Mouse (Mus musculus): ENCODE measurements around the gene Yrdc. TPM values are rescaled to one million over a fixed set of nuclear protein-coding genes. Genes with fewer than 3 reads are reported as not detected.

Yrdc gene
- total RNA-seq, 4 experiments from 2014 or later: 30.5 to 41.1 (median 38.8) TPM

DNA sequence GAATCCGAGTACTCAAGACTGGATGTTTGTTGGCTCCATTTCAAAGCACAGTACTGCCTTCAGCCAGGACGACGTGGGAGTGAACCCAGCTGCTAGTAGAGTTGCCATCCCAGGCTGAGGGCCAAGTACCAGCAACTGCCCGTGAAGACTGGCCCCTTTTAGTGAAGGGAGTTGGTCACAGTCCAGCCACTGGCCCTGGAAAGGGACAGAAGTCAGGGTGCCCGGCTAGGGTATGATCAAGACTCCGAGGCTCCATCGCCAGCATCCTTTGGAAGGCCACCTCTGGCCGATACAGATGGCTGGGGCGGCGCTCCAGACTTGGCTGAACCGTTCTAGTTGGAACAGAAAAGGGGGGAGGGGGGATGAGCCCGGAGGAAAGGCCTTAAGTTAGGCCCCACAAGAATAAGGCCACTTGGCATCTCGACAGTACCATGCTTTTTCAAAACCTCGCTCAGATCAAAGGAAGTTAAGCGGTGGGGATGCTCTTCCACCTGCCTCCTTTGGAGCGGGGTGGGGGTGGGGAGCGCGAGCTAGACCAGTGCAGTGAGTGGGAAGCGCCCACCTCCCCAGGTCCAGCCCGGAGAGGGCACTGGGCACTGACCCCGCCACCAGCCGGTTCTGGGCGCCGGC lies 733 bp upstream of the Yrdc start:
- DNase-seq (ENCODE audit: low spot score in 2 of 2): peak; percentile 50 to 85

DNA sequence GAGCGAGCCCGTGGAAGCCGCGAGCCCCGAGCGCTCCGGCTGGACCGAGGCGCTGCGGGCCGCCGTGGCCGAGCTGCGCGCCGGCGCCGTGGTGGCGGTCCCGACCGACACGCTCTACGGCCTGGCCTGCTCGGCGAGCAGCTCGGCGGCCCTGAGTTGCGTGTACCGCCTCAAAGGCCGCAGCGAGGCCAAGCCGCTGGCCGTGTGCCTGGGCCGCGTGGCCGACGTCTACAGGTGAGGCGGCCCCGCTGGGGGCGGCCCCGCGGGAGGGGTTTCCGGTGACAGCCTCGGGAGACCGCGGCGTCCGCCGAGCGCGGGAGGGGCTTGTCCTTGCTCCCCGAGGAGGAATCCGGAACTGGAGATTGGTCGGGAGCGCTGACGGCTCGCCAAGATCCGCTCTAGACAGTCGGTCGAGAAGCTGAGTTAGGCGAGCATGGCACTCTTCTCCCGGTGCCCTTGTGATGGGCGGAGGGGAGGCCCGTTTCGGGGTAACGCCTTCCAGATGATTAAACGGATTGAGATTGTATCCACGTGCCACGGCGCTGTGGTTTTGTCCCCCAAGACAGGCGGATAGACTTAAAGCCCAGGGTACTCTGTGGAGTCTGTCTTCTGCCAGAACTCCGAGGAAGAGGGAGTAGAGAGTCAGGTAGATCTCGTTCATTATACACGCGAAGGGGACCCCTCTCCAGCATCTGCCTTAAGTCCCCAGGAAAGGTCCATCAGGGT lies 617 bp downstream of the Yrdc start, which contains the start of gene 1110065P20Rik:
Gene 1110065P20Rik (minus strand): TSS at position 264 of the 726 bp plus-strand sequence.
- peak; percentile 51 to 76 for DNase-seq (ENCODE audit: low spot score in 2 of 2)

DNA sequence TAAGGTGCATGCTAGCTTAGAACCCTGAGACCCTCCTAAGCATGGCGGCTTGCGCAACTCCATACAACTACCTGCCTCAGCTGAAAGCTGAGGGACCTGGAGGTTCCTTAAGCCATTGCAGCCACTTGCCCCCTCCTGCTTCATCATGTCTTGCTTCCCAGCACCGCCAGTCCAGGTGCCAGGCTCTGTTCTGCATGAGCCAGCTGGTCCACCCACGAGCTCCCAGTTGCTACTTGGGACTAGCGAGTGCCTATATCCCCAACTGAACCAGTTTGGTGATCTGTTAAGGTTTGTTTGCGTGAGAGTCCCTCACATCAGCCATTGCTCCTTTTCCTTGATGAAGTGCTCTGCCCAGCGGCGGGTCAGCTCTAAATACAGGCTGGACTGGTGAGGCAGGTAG lies 5.8 kb downstream of the Yrdc start:
- peak in 1 of 2 experiments; percentile 59 for DNase-seq (ENCODE audit: low spot score in 2 of 2)

DNA sequence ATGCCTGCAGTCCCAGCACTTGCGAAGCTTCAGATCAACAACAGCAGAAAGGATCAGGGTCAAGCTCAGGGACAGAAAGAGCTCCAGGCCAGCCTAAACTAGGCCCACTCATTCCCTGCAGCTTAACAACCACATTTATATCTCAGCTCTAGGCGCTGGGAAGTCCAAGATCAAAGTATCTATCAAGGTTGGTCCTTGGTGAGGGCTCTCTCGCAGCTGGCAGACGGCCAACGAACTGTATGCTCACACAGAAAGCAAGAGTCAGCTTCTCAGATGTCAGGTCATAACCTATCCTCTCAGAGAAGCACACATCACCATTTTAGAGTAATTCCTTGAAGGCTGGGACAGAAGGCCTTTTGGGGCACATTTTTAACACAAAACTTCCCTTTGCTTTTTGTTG lies 7.9 kb downstream of the Yrdc start:
- no peak for DNase-seq (ENCODE audit: low spot score in 2 of 2)

DNA sequence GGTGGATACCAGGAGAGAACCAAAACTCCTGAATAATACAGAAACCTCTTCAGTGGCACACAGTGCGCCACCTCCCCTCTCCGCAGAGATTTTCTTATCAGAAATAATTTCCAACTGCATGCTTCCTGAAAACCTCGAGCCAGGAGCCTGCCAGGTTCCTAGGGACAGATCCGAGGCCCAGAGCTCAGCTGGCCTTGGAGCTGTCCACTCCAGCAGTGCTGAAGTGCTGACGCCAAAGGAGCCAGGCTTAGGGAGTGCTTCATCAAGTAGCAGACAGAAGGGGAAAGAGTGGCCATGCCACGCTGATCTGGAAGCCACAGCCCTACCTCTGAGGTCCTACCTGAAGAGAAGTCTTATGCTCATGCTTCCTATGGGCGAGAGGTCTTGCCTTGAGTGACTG lies 10.0 kb downstream of the Yrdc start:
- no peak for DNase-seq (ENCODE audit: low spot score in 2 of 2)

DNA sequence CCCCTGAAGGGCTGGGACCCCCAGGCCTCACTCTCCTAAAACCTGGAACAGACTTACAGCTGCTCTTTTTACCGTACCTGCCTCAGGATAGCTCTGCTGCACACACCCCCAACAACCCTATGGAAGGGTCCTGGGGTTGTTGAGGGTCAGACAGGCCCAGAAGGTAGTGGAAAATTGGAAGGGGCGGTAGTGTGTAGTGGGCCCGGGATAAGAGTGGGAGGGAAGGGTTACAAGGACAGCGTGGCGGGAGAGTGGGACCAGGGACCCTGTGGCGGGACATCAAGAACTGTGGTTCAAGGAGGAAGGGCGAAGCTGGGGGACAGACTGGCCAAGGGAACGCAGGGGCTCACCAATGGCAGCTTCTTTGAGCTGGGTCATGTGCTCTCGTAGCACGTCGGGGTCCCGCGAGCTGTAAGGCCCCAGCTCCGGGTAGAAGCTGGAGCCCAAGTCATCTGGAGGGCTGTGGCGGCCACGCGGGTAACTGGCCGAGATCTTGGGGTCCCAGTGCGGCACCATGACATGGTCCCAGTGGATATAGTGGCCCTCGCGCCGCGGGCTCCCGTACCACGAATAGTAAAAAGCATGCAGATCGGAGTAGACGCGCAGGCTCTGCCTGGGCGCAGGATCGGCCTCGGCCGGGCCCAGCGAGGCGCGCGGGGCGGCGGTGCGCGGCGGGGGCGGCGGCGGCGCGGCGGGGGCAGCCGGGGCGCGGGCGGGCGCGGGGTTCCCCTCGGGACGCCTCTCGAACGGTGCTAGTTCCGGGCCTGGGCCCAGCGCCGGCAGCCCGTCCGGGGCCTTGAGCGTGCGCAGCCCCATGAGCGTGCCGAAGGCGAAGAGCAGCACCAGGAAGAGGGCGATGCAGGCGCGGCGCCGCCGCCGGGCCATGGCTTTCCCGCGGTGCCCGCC lies 11.1 kb downstream of the Yrdc start, which contains the start of gene Maneal:
Gene Maneal (minus strand): TSS at position 889 of the 906 bp plus-strand sequence.
- no peak for DNase-seq (ENCODE audit: low spot score in 2 of 2)

DNA sequence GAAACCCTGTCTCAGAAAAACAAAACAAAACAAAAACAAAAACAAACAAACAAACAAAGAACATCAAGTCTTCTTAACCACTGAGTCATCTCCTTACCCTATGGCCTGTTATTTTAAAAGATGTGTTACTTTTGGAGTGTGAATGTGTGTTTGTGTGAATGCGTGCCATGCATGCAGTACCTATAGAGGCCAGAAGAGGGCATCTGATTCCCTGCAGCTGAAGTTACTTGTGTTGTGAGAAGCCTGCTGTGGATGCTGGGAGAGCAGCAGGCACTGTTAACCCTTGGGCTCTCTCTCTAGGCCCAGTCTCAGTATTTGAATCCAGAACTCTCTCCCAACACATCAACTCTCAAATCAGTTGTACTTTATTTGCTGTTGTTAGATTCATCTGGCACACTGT lies 22.2 kb downstream of the Yrdc start:
- DNase-seq (ENCODE audit: low spot score in 2 of 2): no peak

DNA sequence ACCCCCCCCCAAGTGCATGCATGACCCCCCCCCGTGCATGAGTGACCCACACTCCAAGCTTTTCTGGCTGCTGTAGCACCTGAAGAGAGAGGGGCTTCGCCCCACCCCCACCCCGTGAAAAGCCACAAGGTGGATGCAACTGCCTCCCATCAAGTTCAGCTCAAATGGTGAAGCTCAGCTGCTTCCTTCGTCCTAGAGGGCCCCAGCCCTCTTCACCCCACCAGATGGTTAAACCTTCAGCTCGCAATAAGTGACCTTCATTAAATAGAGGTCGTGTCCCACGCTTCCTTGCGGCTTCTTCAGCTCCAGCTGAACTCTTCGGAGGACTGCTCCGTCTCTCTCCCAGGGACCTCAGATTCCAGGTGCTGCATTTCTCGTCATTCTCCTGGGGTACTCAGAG lies 30.1 kb downstream of the Yrdc start, which contains the start of gene Epha10:
Gene Epha10 (plus strand): TSS at position 301 of the 400 bp plus-strand sequence.
- DNase-seq (ENCODE audit: low spot score in 2 of 2): no peak

DNA sequence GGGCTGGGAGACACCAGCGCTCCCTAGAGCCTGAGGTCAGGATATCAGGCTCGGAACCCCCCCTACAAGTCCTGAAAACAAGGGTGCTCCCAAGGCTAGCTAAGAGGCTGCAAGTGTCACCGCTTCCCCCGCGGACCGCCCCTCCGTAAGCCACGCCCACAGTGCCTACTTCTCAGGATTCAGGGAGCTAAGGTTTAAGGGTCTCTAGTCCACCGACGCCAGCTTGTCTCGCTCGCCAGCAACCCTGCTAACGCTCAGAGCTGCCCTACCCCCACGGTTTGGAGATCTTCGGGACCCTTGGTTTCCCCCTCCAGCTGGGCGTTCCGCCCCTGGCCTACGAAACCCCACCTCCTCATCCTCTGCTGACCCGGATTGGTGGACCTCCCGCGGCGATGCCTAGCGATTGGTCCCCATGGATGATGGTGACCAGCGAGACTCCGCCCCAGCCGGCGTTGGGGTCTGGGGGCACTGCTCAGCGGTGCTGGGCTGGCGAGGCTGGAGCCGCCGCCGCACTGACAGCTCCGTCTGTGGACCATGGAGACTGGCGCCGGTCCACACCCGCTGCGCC lies 30.9 kb downstream of the Yrdc start:
- DNase-seq (ENCODE audit: low spot score in 2 of 2): peak; percentile 71 to 74

DNA sequence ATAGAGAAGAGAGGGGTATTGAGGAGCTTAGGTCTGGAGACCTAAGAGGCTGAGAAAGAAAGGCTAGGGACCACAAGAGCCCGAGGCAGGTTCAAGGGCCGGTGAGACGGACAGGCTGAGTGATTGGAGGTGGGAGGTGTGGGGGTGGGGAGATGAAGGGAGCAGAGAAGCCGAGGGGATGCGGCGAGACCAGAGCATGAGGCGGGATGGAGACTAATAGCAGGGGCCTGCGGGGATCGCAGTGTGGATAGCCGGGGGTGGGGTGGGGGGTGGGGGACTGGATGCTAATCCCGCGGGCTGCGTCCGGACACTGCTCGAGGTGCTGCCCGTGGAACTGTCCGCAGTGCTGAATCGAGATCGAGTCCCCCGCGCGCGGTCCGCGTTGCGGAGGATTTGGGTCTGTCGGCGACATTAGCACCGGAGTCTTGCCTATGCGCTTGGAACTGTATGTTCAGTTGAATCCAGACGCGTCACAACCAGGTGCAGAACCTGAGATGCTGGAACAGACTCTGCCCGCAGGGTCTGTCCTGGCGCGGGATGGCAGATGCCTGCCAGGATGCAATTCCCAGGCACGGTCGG lies 31.8 kb downstream of the Yrdc start:
- no peak for DNase-seq (ENCODE audit: low spot score in 2 of 2)

DNA sequence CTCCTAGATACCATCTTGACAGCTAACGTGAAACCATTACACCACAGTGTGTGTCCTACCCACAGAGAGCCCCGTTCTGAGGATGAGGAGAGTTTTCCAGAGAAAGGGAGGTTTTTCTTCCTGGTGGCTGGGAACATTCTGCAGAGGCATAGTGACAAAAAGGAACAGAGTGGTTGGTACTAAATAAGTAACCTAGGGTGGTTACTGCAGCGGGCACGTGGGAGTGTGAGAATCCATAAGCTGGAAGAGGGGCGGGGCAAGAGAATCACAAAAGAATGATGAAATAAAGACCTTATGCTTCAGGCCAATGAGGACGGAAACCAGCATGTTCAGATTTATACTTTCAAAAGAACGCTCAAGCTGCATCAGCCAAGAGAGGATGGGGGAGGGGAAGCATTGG lies 38.2 kb downstream of the Yrdc start:
- DNase-seq (ENCODE audit: low spot score in 2 of 2): peak in 1 of 2 experiments; percentile 58

DNA sequence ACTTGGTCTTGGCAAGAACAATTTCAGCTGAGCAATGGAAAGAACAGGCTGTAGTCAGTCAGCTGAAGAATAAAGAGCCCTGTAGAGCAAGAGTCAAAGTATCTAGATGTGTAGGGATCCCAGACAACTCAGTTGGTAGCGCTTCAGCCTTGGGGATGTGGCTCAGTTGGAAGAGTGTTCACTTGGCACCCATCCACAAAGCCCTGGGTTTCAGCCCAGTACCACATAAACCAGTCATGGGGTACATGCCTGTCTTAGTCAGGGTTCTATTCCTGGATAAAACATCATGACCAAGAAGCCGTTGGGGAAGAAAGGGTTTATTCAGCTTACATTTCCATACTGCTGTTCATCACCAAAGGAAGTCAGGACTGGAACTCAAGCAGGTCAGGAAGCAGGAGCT lies 39.5 kb downstream of the Yrdc start:
- no peak for DNase-seq (ENCODE audit: low spot score in 2 of 2)

DNA sequence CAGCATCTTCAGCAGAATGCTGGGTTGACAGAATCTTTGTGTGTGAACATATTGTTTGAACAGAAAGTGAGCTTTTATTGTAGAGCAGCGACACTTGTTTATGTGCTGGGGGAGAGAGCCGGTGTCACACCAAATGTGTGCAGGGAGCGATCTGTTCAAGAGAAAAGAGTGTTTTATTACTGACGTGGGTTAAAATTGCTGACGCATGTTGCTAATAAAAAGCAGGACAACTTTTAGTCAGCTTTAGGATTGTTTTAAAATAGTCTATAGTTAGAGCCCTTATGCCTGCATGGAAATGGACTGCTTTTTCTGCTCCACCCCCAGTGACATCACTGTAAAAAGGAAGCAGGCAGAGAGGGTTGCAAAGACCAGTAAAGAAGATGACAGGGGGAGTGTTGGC lies 40.4 kb downstream of the Yrdc start:
- no peak for DNase-seq (ENCODE audit: low spot score in 2 of 2)

DNA sequence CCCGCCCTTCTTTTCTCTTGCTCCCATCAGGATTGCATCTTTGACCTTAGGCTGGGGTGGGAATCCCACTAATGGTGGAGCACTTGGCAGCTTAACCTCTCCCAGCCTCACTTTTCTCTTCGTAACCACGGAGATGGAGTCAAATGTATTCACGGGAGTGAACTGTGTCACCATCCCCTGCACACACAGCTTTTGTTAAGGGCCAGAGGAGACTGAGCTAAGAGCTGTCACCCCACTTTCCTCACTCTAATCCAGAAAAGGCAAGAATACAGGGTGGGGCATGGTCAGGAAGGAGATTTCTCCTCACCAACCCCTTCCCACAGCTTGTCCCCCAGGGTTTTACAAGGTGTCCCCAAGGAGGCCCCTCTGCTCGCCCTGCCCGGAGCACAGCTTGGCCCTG lies 43.3 kb downstream of the Yrdc start:
- DNase-seq (ENCODE audit: low spot score in 2 of 2): no peak

DNA sequence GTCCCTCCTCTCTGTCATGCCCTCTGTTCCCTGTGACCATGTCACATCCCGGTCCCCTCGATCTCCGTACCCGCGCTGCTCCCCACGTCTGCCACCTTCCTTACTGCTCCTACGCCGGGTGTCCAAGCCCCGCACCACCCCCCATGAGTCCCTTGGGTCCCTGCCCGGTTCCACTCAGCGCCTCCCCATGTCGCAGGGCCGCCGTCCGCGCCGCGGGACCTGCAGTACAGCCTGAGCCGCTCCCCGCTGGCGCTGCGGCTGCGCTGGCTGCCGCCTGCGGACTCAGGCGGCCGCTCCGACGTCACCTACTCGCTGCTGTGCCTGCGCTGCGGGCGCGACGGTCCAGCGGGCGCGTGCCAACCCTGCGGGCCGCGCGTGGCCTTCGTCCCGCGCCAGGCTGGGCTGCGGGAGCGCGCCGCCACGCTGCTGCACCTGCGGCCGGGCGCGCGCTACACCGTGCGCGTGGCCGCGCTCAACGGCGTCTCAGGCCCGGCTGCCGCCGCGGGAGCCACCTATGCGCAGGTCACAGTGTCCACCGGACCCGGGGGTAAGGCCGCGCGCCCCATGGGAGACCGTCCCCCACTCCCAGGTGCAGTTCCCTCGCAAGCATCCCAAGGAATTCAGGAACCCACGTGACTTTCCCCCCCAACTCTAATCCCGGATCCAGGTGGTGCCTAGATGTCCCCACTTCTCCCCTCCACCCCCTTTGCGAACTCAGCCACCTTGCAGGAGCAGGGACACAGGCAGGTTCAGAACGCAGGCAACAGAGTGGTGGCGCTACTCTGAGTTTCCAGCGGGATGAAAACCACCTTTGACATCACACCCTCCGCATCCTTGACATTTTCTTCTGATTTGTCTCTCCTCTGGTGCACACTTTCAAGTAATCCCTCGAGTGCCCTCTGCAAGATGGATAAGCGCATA lies 44.3 kb downstream of the Yrdc start:
- peak; percentile 49 to 76 for DNase-seq (ENCODE audit: low spot score in 2 of 2)

DNA sequence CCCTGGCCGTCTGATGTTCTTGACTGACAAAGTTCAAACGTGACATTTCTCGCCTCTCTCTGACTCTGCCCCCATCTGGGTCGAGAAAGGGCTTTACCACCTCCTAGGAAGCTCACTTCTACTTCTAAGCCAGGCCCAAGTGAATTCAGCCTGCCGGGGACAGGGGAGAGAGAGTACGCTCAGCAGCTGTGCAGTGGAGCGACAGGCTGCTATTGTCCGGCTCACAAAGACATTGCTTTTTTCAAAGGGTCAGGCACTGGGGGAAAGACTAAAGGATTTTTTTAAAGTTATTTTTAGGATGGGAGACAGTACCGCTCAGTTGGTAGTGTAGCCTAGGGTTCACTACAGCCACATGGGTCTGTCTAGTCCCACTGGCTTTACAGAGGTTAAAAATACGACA lies 47.9 kb downstream of the Yrdc start:
- no peak for DNase-seq (ENCODE audit: low spot score in 2 of 2)

DNA sequence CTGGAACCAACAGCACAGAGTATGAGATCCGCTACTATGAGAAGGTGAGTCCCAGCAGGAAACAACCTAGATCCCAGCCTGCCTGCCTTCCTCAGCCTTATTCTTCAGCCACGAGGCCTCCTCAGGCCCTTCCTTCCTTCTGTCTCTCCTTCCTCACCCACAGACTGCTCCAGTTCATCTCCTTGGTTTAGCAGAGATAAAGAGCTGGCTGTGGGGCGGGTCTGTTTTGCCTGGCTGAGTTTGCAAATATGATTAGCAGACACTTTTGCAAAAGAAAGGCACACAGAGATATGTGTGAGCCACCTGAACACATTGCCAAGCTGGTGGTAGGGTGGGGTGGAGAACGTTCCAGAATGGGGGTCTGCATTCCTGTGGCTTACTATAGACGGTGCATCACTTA lies 49.4 kb downstream of the Yrdc start:
- DNase-seq (ENCODE audit: low spot score in 2 of 2): no peak

Measured in left cerebral cortex, adult 8-10 months (tissue).